Mouse (Mus musculus) MEL (cell line): ENCODE measurements around the gene Yipf2. TPM values are rescaled to one million over a fixed set of nuclear protein-coding genes. Genes with fewer than 3 reads are reported as not detected.

Experiments used
- DNase-seq: peaks from one replicate; pipeline ENCODE4 v3.0.0; 2011; ENCODE audit warnings: low read depth, low spot score
- H3K27ac ChIP-seq: 2 replicates; pipeline ENCODE4 v1.5.1; 2012; ENCODE audit warnings: low read depth, mild to moderate bottlenecking, control low read depth, low read length, moderate library complexity; ENCODE audit not compliant: control insufficient read depth
- H3K27me3 ChIP-seq, 2 experiments: fragments of 150-350 bp in 1 of 2; sonication (generic) in 1 of 2; 2 replicates each; pipeline ENCODE4 v1.6.1; 2012; ENCODE audit warnings: low read length in 2 of 2, mild to moderate bottlenecking in 2 of 2, improper control_type of control experiment in 1 of 2, moderate library complexity in 1 of 2; ENCODE audit not compliant: insufficient read depth in 2 of 2, control insufficient read depth in 1 of 2
- H3K36me3 ChIP-seq, 2 experiments: 2 replicates each; pipeline ENCODE4 v1.6.1; 2012 to 2014; ENCODE audit warnings: low read length in 2 of 2, improper control_type of control experiment in 1 of 2, inconsistent platforms in 1 of 2, mild to moderate bottlenecking in 1 of 2; ENCODE audit not compliant: insufficient read depth in 2 of 2, control insufficient read depth in 1 of 2
- H3K4me1 ChIP-seq, 2 experiments: fragments of 150-350 bp in 1 of 2; sonication (generic) in 1 of 2; 2 replicates each; pipeline ENCODE4 v1.6.1; 2012; ENCODE audit warnings: low read length in 2 of 2, improper control_type of control experiment in 1 of 2, mild to moderate bottlenecking in 1 of 2; ENCODE audit not compliant: insufficient read depth in 2 of 2, control insufficient read depth in 1 of 2
- H3K4me3 ChIP-seq, 2 experiments: fragments of 150-350 bp in 1 of 2; sonication (generic) in 1 of 2; 2 replicates each; pipeline ENCODE4 v1.5.1; 2012; ENCODE audit warnings: low read depth in 2 of 2, low read length in 2 of 2, mild to moderate bottlenecking in 2 of 2, moderate library complexity in 2 of 2, control low read depth in 1 of 2, improper control_type of control experiment in 1 of 2; ENCODE audit not compliant: control insufficient read depth in 1 of 2, insufficient read depth in 1 of 2
- H3K79me2 ChIP-seq: 2 replicates; pipeline ENCODE4 v1.6.1; 2012; ENCODE audit warnings: mild to moderate bottlenecking, low read length, moderate library complexity; ENCODE audit not compliant: control insufficient read depth, poor library complexity, insufficient read depth
- H3K9ac ChIP-seq: 2 replicates; pipeline ENCODE4 v1.6.1; 2012; ENCODE audit warnings: low read depth, mild to moderate bottlenecking, control low read depth, low read length, moderate library complexity; ENCODE audit not compliant: control insufficient read depth, poor library complexity, severe bottlenecking
- H3K9me3 ChIP-seq: fragments of 150-350 bp; sonication (generic); replicated peaks from 2 replicates; pipeline ENCODE4 v1.6.1; 2012; ENCODE audit warnings: mild to moderate bottlenecking, low read length, improper control_type of control experiment, moderate library complexity; ENCODE audit not compliant: insufficient read depth
- CHD1 ChIP-seq: IDR thresholded peaks from 2 replicates; pipeline ENCODE4 v1.6.1; 2012; ENCODE audit warnings: low read depth, mild to moderate bottlenecking, inconsistent platforms, low read length, improper control_type of control experiment
- CHD2 ChIP-seq: IDR thresholded peaks from 2 replicates; pipeline ENCODE4 v1.6.1; 2011; ENCODE audit warnings: low read length, improper control_type of control experiment
- CTCF ChIP-seq, 3 experiments: IDR thresholded peaks in 2 of 3; conservative IDR thresholded peaks in 1 of 3; 2 replicates each; pipeline ENCODE4 v1.5.1; 2011 to 2012; ENCODE audit warnings: low read length in 3 of 3, low read depth in 2 of 3, mild to moderate bottlenecking in 2 of 3, improper control_type of control experiment in 1 of 3, inconsistent platforms in 1 of 3, mixed read lengths in 1 of 3, moderate library complexity in 1 of 3; ENCODE audit not compliant: control insufficient read depth in 1 of 3, insufficient read depth in 1 of 3, poor library complexity in 1 of 3, severe bottlenecking in 1 of 3
- E2F4 ChIP-seq: IDR thresholded peaks from 2 replicates; pipeline ENCODE4 v1.6.1; 2011; ENCODE audit warnings: low read depth, low read length, improper control_type of control experiment, borderline replicate concordance
- ELF1 ChIP-seq: IDR thresholded peaks from 2 replicates; pipeline ENCODE4 v1.6.1; 2014; ENCODE audit warnings: low read depth, mild to moderate bottlenecking, inconsistent platforms, low read length, improper control_type of control experiment, moderate library complexity
- GABPA ChIP-seq: IDR thresholded peaks from 2 replicates; pipeline ENCODE4 v1.6.1; 2012; ENCODE audit warnings: low read depth, mild to moderate bottlenecking, inconsistent platforms, low read length, improper control_type of control experiment, moderate library complexity
- GATA1 ChIP-seq: IDR thresholded peaks from 2 replicates; pipeline ENCODE4 v1.6.1; 2011; ENCODE audit warnings: low read depth, low read length, improper control_type of control experiment
- HCFC1 ChIP-seq: IDR thresholded peaks from 2 replicates; pipeline ENCODE4 v1.6.1; 2012; ENCODE audit warnings: low read depth, mild to moderate bottlenecking, inconsistent platforms, low read length, improper control_type of control experiment, moderate library complexity
- KAT2A ChIP-seq: conservative IDR thresholded peaks from 2 replicates; pipeline ENCODE4 v1.6.1; 2012; ENCODE audit warnings: low read depth, low read length, improper control_type of control experiment, inconsistent platforms
- MAX ChIP-seq: IDR thresholded peaks from 2 replicates; pipeline ENCODE4 v1.6.1; 2011; ENCODE audit warnings: low read length, improper control_type of control experiment
- MXI1 ChIP-seq: IDR thresholded peaks from 2 replicates; pipeline ENCODE4 v1.6.1; 2011; ENCODE audit warnings: mild to moderate bottlenecking, low read depth, low read length, improper control_type of control experiment
- MYB ChIP-seq: IDR thresholded peaks from 2 replicates; pipeline ENCODE4 v1.6.1; 2011; ENCODE audit warnings: mild to moderate bottlenecking, low read depth, low read length, improper control_type of control experiment
- NRF1 ChIP-seq: IDR thresholded peaks from 2 replicates; pipeline ENCODE4 v1.6.1; 2014; ENCODE audit warnings: low read depth, mild to moderate bottlenecking, inconsistent platforms, low read length, improper control_type of control experiment, moderate library complexity; ENCODE audit not compliant: poor library complexity, insufficient read depth, severe bottlenecking
- RAD21 ChIP-seq: IDR thresholded peaks from 2 replicates; pipeline ENCODE4 v1.6.1; 2011; ENCODE audit warnings: mild to moderate bottlenecking, low read depth, low read length, improper control_type of control experiment
- RCOR1 ChIP-seq: IDR thresholded peaks from 2 replicates; pipeline ENCODE4 v1.6.1; 2012; ENCODE audit warnings: low read depth, mild to moderate bottlenecking, inconsistent platforms, low read length, improper control_type of control experiment
- SMC3 ChIP-seq: IDR thresholded peaks from 2 replicates; pipeline ENCODE4 v1.6.1; 2011; ENCODE audit warnings: low read depth, low read length, improper control_type of control experiment
- TAL1 ChIP-seq: IDR thresholded peaks from 2 replicates; pipeline ENCODE4 v1.6.1; 2012; ENCODE audit warnings: mild to moderate bottlenecking, inconsistent platforms, low read length, moderate library complexity, mixed read lengths
- TBP ChIP-seq: IDR thresholded peaks from 2 replicates; pipeline ENCODE4 v1.8.0; 2011; ENCODE audit warnings: low read depth, low read length, improper control_type of control experiment
- TCF12 ChIP-seq: IDR thresholded peaks from 2 replicates; pipeline ENCODE4 v1.6.1; 2014; ENCODE audit warnings: low read depth, mild to moderate bottlenecking, inconsistent platforms, low read length, improper control_type of control experiment, moderate library complexity
- UBTF ChIP-seq: IDR thresholded peaks from 2 replicates; pipeline ENCODE4 v1.6.1; 2012; ENCODE audit warnings: low read depth, mild to moderate bottlenecking, inconsistent platforms, low read length, improper control_type of control experiment, moderate library complexity, borderline replicate concordance; ENCODE audit not compliant: insufficient read depth
- USF1 ChIP-seq: IDR thresholded peaks from 2 replicates; pipeline ENCODE4 v1.6.1; 2014; ENCODE audit warnings: low read depth, mild to moderate bottlenecking, inconsistent platforms, low read length, improper control_type of control experiment, moderate library complexity
- ZKSCAN1 ChIP-seq: IDR thresholded peaks from 2 replicates; pipeline ENCODE4 v1.6.1; 2012; ENCODE audit warnings: low read depth, mild to moderate bottlenecking, inconsistent platforms, low read length, improper control_type of control experiment, moderate library complexity
- ZNF384 ChIP-seq: IDR thresholded peaks from 2 replicates; pipeline ENCODE4 v1.6.1; 2012; ENCODE audit warnings: low read depth, mild to moderate bottlenecking, inconsistent platforms, low read length, improper control_type of control experiment
- polyA plus RNA-seq, 2 experiments: library from polyadenylated mRNA; stranded (reverse) in 1 of 2; unstranded in 1 of 2; fragments of >175 nt in 1 of 2; fragments of >200 nt in 1 of 2; gene quantifications; 2 replicates each; pipeline versions ENCODE4 v1.2.1 to v1.2.4; 2012; ENCODE audit warnings: low replicate concordance in 2 of 2, low read depth in 1 of 2; ENCODE audit not compliant: insufficient read length in 2 of 2, insufficient read depth in 1 of 2, missing spikeins in 1 of 2
- total RNA-seq: library from RNA; depleted of rRNA; stranded (reverse); fragments of 300-350 nt; gene quantifications from 2 replicates; pipeline ENCODE4 v1.2.3, GENCODE M21; 2012

Gene Yipf2
- total and polyA plus RNA-seq, 3 experiments, result 22.8 to 84.9 TPM; not detected in 1

DNA sequence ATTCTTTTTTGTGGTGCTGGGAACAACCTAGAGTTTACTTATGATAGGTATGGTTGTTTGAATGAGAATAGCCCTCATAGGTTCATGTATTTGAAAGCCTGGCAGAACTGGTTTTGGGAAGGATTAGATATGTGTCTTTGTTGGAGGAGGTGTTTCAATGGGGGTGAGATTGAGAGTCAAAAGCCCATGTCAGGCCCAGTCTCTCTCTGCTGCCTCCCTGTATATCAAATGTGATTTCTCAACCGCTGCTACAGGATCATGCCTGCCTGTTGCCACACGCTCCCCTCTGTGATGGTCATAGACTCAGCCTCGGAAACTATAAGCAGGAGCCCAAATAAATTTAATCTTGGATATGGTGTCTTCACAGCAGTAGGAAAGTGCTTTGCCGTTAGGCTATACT lies 27.6 kb upstream of the Yipf2 start:
- TF ChIP-seq ZKSCAN1, result no peak
- no peak for TF ChIP-seq TAL1
- no peak for TF ChIP-seq HCFC1
- TF ChIP-seq RAD21, result no peak
- no peak for TF ChIP-seq CTCF (IDR thresholded peaks at IDR 0.05 in 2 of 3, conservative IDR thresholded peaks at IDR 0.05 in 1 of 3; ENCODE audit: control insufficient read depth in 1 of 3, insufficient read depth in 1 of 3, low read depth in 2 of 3, low read length in 3 of 3, poor library complexity in 1 of 3, severe bottlenecking in 1 of 3)
- no peak for TF ChIP-seq CHD1
- TF ChIP-seq MXI1, result no peak
- no peak for TF ChIP-seq UBTF
- Histone ChIP-seq H3K27me3 (no peaks in the 10 kb centered on the region), H3K9ac (no peak overlapping the region; the same call in 1 of the 2 replicates), H3K9me3 (no peaks in the 10 kb centered on the region), H3K27ac (no peak overlapping the region), H3K36me3 (peaks cover 28 to 33% of the 10 kb centered on the region in 2 experiments), H3K79me2 (peaks cover 90% of the 10 kb centered on the region), H3K4me3 (no peak overlapping the region), H3K4me1 (peaks cover 8 to 14% of the 10 kb centered on the region in 2 experiments)
- DNase-seq, result no peak

GRCm38 (mm10) chr9:21617066-21617465 lies 24.4 kb upstream of the Yipf2 start:
- no peaks in the 10 kb centered on the region for H3K9me3 ChIP-seq
- peak; percentile 89 for DNase-seq

DNA sequence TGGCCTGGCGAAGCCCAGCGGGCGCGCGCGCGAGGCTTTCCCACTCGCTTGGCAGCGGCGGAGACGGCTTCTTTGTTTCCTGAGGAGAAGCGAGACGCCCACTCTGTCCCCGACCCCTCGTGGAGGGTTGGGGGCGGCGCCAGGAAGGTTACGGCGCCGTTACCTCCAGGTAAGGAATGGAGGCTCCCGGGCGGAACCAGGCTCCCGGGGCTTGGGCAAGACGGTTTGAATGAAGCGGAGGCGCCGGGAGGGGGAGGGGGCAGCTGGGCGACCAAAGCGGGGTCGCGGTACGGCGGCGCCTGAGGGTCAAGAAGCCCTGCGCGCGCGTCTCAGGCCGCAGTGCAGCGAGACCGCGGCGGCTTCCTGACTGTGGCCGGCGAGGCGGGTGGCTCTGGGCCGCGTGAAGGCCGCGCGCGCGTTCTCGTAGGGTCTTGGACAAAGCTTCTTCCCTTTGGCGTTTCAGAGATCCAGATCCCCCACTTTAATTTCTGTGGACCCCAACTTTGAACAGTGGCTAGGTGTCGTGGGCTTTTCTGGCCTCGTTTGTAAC lies 23.7 kb upstream of the Yipf2 start:
- H3K9ac ChIP-seq, result peak overlapping the region; percentile 88
- peak overlapping the region; percentile 80 to 87 for H3K4me3 ChIP-seq
- H3K4me1 ChIP-seq, result peaks cover 13 to 24% of the 10 kb centered on the region in 2 experiments
- H3K27me3 ChIP-seq, result no peaks in the 10 kb centered on the region
- no peaks in the 10 kb centered on the region for H3K9me3 ChIP-seq
- peaks cover 53% of the 10 kb centered on the region for H3K79me2 ChIP-seq
- H3K36me3 ChIP-seq, result peaks cover 16 to 40% of the 10 kb centered on the region in 2 experiments
- peak overlapping the region; percentile 89 for H3K27ac ChIP-seq
- peak; percentile 95 for DNase-seq
- TF ChIP-seq TCF12 (peak; percentile 73), RAD21 (no peak), MYB (peak; percentile 82), GATA1 (no peak), CHD2 (peak; percentile 70), KAT2A (peak; percentile 62; the same call in 1 of the 2 replicates), E2F4 (peak; percentile 68; the same call in 1 of the 2 replicates), MAX (no peak), ZNF384 (no peak; the same call in 1 of the 2 replicates), RCOR1 (no peak), ELF1 (peak; percentile 85), NRF1 (peak; percentile 54; the same call in 1 of the 2 replicates), USF1 (no peak), GABPA (no peak), SMC3 (no peak), TBP (peak; percentile 82; the same call in 1 of the 2 replicates)

More at GRCm38 (mm10) chr9:21617066-21617465, 24.4 kb upstream of the Yipf2 start:
- Histone ChIP-seq H3K4me1 (peaks cover 13 to 24% of the 10 kb centered on the region in 2 experiments), H3K4me3 (peak overlapping the region; percentile 80 to 87), H3K79me2 (peaks cover 61% of the 10 kb centered on the region), H3K27ac (peak overlapping the region; percentile 89), H3K27me3 (no peaks in the 10 kb centered on the region), H3K9ac (peak overlapping the region; percentile 88), H3K36me3 (peaks cover 19 to 42% of the 10 kb centered on the region in 2 experiments)
- TF ChIP-seq USF1 (no peak), GATA1 (peak; percentile 41; the same call in 1 of the 2 replicates), CTCF (IDR thresholded peaks at IDR 0.05 in 2 of 3, conservative IDR thresholded peaks at IDR 0.05 in 1 of 3; ENCODE audit: control insufficient read depth in 1 of 3, insufficient read depth in 1 of 3, low read depth in 2 of 3, low read length in 3 of 3, poor library complexity in 1 of 3, severe bottlenecking in 1 of 3) (no peak), MXI1 (peak; percentile 80; the same call in 1 of the 2 replicates), CHD1 (0 out of 2 replicates have a peak, but pooled peaks have one; percentile 5), TBP (peak; percentile 46; the same call in 1 of the 2 replicates), ZNF384 (no peak)
